8 mouse cellular contexts compared by ENCODE assay signal in the genomic region with DNA sequence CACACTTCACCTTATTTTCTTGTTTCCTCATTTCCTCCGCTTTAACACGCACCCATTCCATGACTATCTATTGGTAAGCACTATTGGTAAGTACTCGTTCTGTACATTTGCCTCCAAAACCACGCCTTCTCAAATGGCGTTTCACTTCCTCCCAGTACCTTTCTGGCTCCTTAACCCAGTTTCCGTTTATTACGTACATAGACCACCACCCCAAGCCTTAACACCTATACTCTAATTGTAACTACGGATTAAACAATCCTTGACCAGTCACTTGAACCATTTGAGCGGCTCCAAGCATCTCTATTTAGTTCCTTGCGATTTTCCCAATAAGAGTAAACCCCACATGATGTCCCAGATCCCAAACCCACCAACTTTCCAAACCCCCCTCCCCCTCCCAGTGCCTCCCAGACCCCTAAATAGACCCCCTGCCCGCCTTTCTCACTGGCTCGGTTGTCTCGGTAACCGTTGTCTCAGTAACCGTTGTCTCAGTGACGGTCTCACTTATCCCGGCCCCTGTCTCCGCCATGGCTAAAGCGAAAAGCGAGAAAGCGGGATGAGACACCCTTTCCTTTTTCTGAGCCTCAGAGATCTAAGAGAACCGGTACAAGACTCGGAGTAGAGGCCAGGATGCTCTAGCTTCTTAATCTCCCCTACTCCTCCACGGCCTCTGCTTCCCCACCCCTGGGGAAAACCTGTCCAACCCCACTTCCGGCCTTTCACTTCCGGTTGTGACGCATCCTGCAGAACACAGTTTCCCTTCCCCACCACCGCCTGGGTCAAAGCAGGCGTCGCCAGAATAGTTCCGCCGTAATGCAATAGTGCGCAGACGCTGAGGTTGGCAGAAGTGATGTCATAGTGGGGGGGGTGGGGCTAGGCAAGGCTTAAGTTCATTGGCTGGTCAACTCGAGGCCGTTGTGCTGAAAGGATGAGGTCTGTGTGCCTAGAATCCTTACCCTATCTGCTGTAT. TPM values are rescaled to one million over a fixed set of nuclear protein-coding genes. Genes with fewer than 3 reads are reported as not detected.
DNase-seq lines count a peak whose midpoint lies in the region; ATAC-seq and TF ChIP-seq lines count a peak whose summit lies in the region.

Gene Ppp1r11 (minus strand): TSS at position 761 of the 967 bp plus-strand sequence.

- peak; percentile 86 for DNase-seq in Patski (ENCODE audit: low read depth, low spot score)
- peak; percentile 97 for DNase-seq in cerebellum, postnatal 14 days
- peak; percentile 94 to 95 for DNase-seq in frontal cortex, postnatal 14 days (ENCODE audit: low spot score in 2 of 2)
- DNase-seq in layer of hippocampus, postnatal 25 days (ENCODE audit: extremely low spot score in 1 of 2, low spot score in 1 of 2): peak; percentile 84 to 89
- DNase-seq in lung, postnatal 25 days (ENCODE audit: low spot score): peak; percentile 97
- DNase-seq in retina, embryonic 14.5 days (ENCODE audit: low spot score): peak; percentile 97
- peak; percentile 91 for DNase-seq in thymus, postnatal 4 days

- peak; percentile 94 for ATAC-seq in Patski
- ATAC-seq in hindbrain, embryonic 13.5 days (ENCODE audit: low FRiP score): peak; percentile 95

- WGBS in hindbrain, embryonic 13.5 days: 2% methylated on average over 36 of the region's 36 CpGs

- peak within 1 kb of the TSS; percentile 92 for H3K27ac ChIP-seq in hindbrain, embryonic 13.5 days

- H3K4me1 ChIP-seq in hindbrain, embryonic 13.5 days (replicated peaks): peaks cover 28% of the 10 kb centered on the region

- H3K9ac ChIP-seq in hindbrain, embryonic 13.5 days: peak within 1 kb of the TSS; percentile 80

- no peaks in the 10 kb centered on the region for H3K27me3 ChIP-seq in Patski
- H3K27me3 ChIP-seq in hindbrain, embryonic 13.5 days: no peaks in the 10 kb centered on the region

- TF ChIP-seq CTCF in Patski (IDR thresholded peaks at IDR 0.05): no peak

- peak within 1 kb of the TSS; percentile 69 for H3K4me3 ChIP-seq in hindbrain, embryonic 13.5 days

- in situ Hi-C loops in Patski (cut with MboI; ENCODE audit: low pct_unique_long_range_greater_than_20kb): no loop called here

- POLR2A ChIA-PET in Patski (lab: Charles Lee): no interaction called here

- H3K36me3 ChIP-seq in hindbrain, embryonic 13.5 days: peaks cover 19% of the 10 kb centered on the region

- H3K9me3 ChIP-seq in hindbrain, embryonic 13.5 days: no peaks in the 10 kb centered on the region

- CTCF ChIA-PET in Patski (lab: Charles Lee): no interaction called here

- peak within 1 kb of the TSS; percentile 81 for H3K4me2 ChIP-seq in hindbrain, embryonic 13.5 days

RNA-seq across cellular contexts. Expression of gene Ppp1r11, which starts in this region (rescaled TPM):
- 56.1 TPM for polyA plus RNA-seq in Patski (2021)
- 163 and 169 TPM in 2 replicates for polyA plus RNA-seq in hindbrain, embryonic 13.5 days (2015; fragmentation: Nextera tagmentation; extraction: Ambion mirVana)
- total RNA-seq in layer of hippocampus, postnatal 25 days (2021): 100 to 1,000 TPM; 122 to 145 TPM

Comparison
In these comparisons a context has a peak if more than half of its experiments do, and no peak if none do; other contexts are left out.
1. Peak in every context shown above with its lines: DNase-seq, ATAC-seq, H3K4me3 ChIP-seq and H3K27ac ChIP-seq.